Mouse (Mus musculus) heart, embryonic 15.5 days (tissue): ENCODE results near the gene Fgfr3. TPM values are rescaled to one million over a fixed set of nuclear protein-coding genes. Genes with fewer than 3 reads are reported as not detected.
A peak's percentile ranks its signal among the peaks of the same experiment; 100 is the strongest.

Experiments used
- ATAC-seq: fragments of 200-750 bp; cut with Nextera tagmentation; replicated peaks from 2 replicates; pipeline ENCODE4 v1.8.0; 2017; ENCODE audit warnings: low read depth, moderate TSS enrichment; ENCODE audit not compliant: insufficient number of reproducible peaks, insufficient read depth, low FRiP score
- H3K27ac ChIP-seq: fragments of 300-500 bp; sonication (generic); 2 replicates; pipeline ENCODE4 v1.5.1; 2015; ENCODE audit warnings: mild to moderate bottlenecking, inconsistent platforms
- H3K27me3 ChIP-seq: fragments of 300-500 bp; sonication (generic); 2 replicates; pipeline ENCODE4 v1.6.1; 2015; ENCODE audit warnings: inconsistent platforms
- H3K36me3 ChIP-seq: fragments of 300-500 bp; sonication (generic); 2 replicates; pipeline ENCODE4 v1.6.1; 2015; ENCODE audit warnings: mild to moderate bottlenecking, inconsistent platforms
- H3K4me1 ChIP-seq: fragments of 300-500 bp; sonication (generic); replicated peaks from 2 replicates; pipeline ENCODE4 v1.6.1; 2015; ENCODE audit warnings: inconsistent platforms
- H3K4me2 ChIP-seq: fragments of 300-500 bp; sonication (generic); 2 replicates; pipeline ENCODE4 v1.6.1; 2015; ENCODE audit warnings: inconsistent platforms, mild to moderate bottlenecking, moderate library complexity
- H3K4me3 ChIP-seq: fragments of 300-500 bp; sonication (generic); 2 replicates; pipeline ENCODE4 v1.5.1; 2015; ENCODE audit warnings: mild to moderate bottlenecking, inconsistent platforms
- H3K9ac ChIP-seq: fragments of 300-500 bp; sonication (generic); 2 replicates; pipeline ENCODE4 v1.6.1; 2015; ENCODE audit warnings: mild to moderate bottlenecking, inconsistent platforms
- H3K9me3 ChIP-seq: fragments of 300-500 bp; sonication (generic); replicated peaks from 2 replicates; pipeline ENCODE4 v1.6.1; 2016; ENCODE audit warnings: inconsistent platforms
- WGBS: fragments of 180-500 bp; shearing (Covaris S2); methylation state at CpG from one replicate; pipeline ENCODE4 v1.1.7; 2015; ENCODE audit warnings: mixed read lengths; 5-methylcytosine and 5-hydroxymethylcytosine counted together
- polyA plus RNA-seq: library from polyadenylated mRNA; unstranded; fragments of >200 nt; fragmentation: Nextera tagmentation; extraction: Ambion mirVana; gene quantifications from 2 replicates; pipeline ENCODE4 v1.2.1, GENCODE M21; 2015

Fgfr3 gene
- polyA plus RNA-seq, 1 experiment from 2014 or later: 4.0 TPM

- H3K9ac ChIP-seq: no peak overlapping the region
- H3K4me1 ChIP-seq: peaks cover 39% of the 10 kb centered on the region
- H3K4me3 ChIP-seq: no peak overlapping the region
- whole genome bisulfite sequencing: 56% methylated on average over 14 of the region's 14 CpGs
- ATAC-seq: no peak
- H3K4me2 ChIP-seq: no peak overlapping the region
- H3K27ac ChIP-seq: peak overlapping the region; percentile 39
- no peaks in the 10 kb centered on the region for H3K9me3 ChIP-seq
- no peaks in the 10 kb centered on the region for H3K27me3 ChIP-seq
- no peaks in the 10 kb centered on the region for H3K36me3 ChIP-seq
These were observed 32.9 kb upstream of the Fgfr3 start for GRCm38 (mm10) chr5:33688278-33689220.

GRCm38 (mm10) chr5:33689221-33689844 is 32.1 kb upstream of the Fgfr3 start:
- H3K36me3 ChIP-seq: no peaks in the 10 kb centered on the region
- no peak; the same call in 1 of the 2 replicates for ATAC-seq
- no peak overlapping the region for H3K4me3 ChIP-seq
- H3K9ac ChIP-seq: 0 out of 2 replicates have a peak overlapping the region, but pooled peaks have one; percentile 5
- no peak overlapping the region for H3K4me2 ChIP-seq
- H3K27ac ChIP-seq: peak overlapping the region; percentile 39
- H3K27me3 ChIP-seq: peaks cover 7% of the 10 kb centered on the region
- peaks cover 35% of the 10 kb centered on the region for H3K4me1 ChIP-seq
- no peaks in the 10 kb centered on the region for H3K9me3 ChIP-seq
- 60% methylated on average over 20 of the region's 20 CpGs for WGBS

GRCm38 (mm10) chr5:33689852-33690645 is 31.4 kb upstream of the Fgfr3 start:
- WGBS: 73% methylated on average over 11 of the region's 11 CpGs
- Histone ChIP-seq H3K27me3 (peaks cover 11% of the 10 kb centered on the region), H3K4me1 (peaks cover 40% of the 10 kb centered on the region), H3K27ac (peak overlapping the region; percentile 35; the same call in 1 of the 2 replicates), H3K9me3 (no peaks in the 10 kb centered on the region), H3K4me2 (no peak overlapping the region), H3K9ac (0 out of 2 replicates have a peak overlapping the region, but pooled peaks have one; percentile 5), H3K36me3 (no peaks in the 10 kb centered on the region), H3K4me3 (no peak overlapping the region)
- peak; percentile 57 for ATAC-seq

- Histone ChIP-seq H3K9me3 (no peaks in the 10 kb centered on the region), H3K4me1 (peaks cover 49% of the 10 kb centered on the region), H3K9ac (peak overlapping the region; percentile 22; the same call in 1 of the 2 replicates), H3K36me3 (no peaks in the 10 kb centered on the region), H3K4me3 (peak overlapping the region; percentile 18; the same call in 1 of the 2 replicates), H3K4me2 (peak overlapping the region; percentile 50), H3K27me3 (peaks cover 29% of the 10 kb centered on the region), H3K27ac (peak overlapping the region; percentile 24; the same call in 1 of the 2 replicates)
- ATAC-seq: peak; percentile 28; the same call in 1 of the 2 replicates
- 9% methylated on average over 24 of the region's 24 CpGs for WGBS
These were observed 29.1 kb upstream of the Fgfr3 start for GRCm38 (mm10) chr5:33692393-33692792.

- no peak for ATAC-seq
- Histone ChIP-seq H3K27me3 (peaks cover 41% of the 10 kb centered on the region), H3K36me3 (no peaks in the 10 kb centered on the region), H3K9me3 (no peaks in the 10 kb centered on the region), H3K4me2 (no peak overlapping the region), H3K4me3 (no peak overlapping the region), H3K27ac (no peak overlapping the region), H3K4me1 (peaks cover 45% of the 10 kb centered on the region), H3K9ac (no peak overlapping the region)
- WGBS: 83% methylated on average over 9 of the region's 9 CpGs
These were observed 27.0 kb upstream of the Fgfr3 start for GRCm38 (mm10) chr5:33694461-33694847.

- Histone ChIP-seq H3K9ac (peak overlapping the region; percentile 63), H3K9me3 (no peaks in the 10 kb centered on the region), H3K4me1 (peaks cover 45% of the 10 kb centered on the region), H3K27me3 (peaks cover 46% of the 10 kb centered on the region), H3K4me3 (peak overlapping the region; percentile 52), H3K36me3 (no peaks in the 10 kb centered on the region), H3K27ac (peak overlapping the region; percentile 8; the same call in 1 of the 2 replicates), H3K4me2 (peak overlapping the region; percentile 91)
- 4% methylated on average over 67 of the region's 71 CpGs for WGBS
- peak; percentile 43; the same call in 1 of the 2 replicates for ATAC-seq
These were observed 26.4 kb upstream of the Fgfr3 start for GRCm38 (mm10) chr5:33694848-33695717.

GRCm38 (mm10) chr5:33695718-33696121 is 25.8 kb upstream of the Fgfr3 start:
- H3K4me3 ChIP-seq: peak overlapping the region; percentile 52
- H3K27ac ChIP-seq: peak overlapping the region; percentile 8; the same call in 1 of the 2 replicates
- peaks cover 49% of the 10 kb centered on the region for H3K27me3 ChIP-seq
- 10% methylated on average over 24 of the region's 24 CpGs for WGBS
- peak overlapping the region; percentile 91 for H3K4me2 ChIP-seq
- peak; percentile 29; the same call in 1 of the 2 replicates for ATAC-seq
- no peaks in the 10 kb centered on the region for H3K36me3 ChIP-seq
- no peaks in the 10 kb centered on the region for H3K9me3 ChIP-seq
- H3K4me1 ChIP-seq: peaks cover 50% of the 10 kb centered on the region
- peak overlapping the region; percentile 63 for H3K9ac ChIP-seq

- Histone ChIP-seq H3K36me3 (no peaks in the 10 kb centered on the region), H3K27ac (no peak overlapping the region), H3K9ac (no peak overlapping the region), H3K9me3 (no peaks in the 10 kb centered on the region), H3K4me1 (peaks cover 50% of the 10 kb centered on the region), H3K4me3 (no peak overlapping the region), H3K27me3 (peaks cover 54% of the 10 kb centered on the region), H3K4me2 (no peak overlapping the region)
- whole genome bisulfite sequencing: 80% methylated on average over 5 of the region's 5 CpGs
- no peak for ATAC-seq
These were observed 25.0 kb upstream of the Fgfr3 start for GRCm38 (mm10) chr5:33696430-33696829.

- peaks cover 54% of the 10 kb centered on the region for H3K27me3 ChIP-seq
- no peak overlapping the region for H3K9ac ChIP-seq
- H3K4me2 ChIP-seq: no peak overlapping the region
- no peak for ATAC-seq
- H3K27ac ChIP-seq: no peak overlapping the region
- H3K4me1 ChIP-seq: peaks cover 43% of the 10 kb centered on the region
- no peaks in the 10 kb centered on the region for H3K9me3 ChIP-seq
- H3K36me3 ChIP-seq: no peaks in the 10 kb centered on the region
- no peak overlapping the region for H3K4me3 ChIP-seq
- 79% methylated on average over 1 of the region's 1 CpGs for WGBS
These were observed 23.9 kb upstream of the Fgfr3 start for GRCm38 (mm10) chr5:33697534-33697933.

GRCm38 (mm10) chr5:33697947-33698512 is 23.4 kb upstream of the Fgfr3 start:
- Histone ChIP-seq H3K4me1 (peaks cover 38% of the 10 kb centered on the region), H3K27me3 (peaks cover 54% of the 10 kb centered on the region), H3K4me2 (no peak overlapping the region), H3K9ac (no peak overlapping the region), H3K9me3 (no peaks in the 10 kb centered on the region), H3K4me3 (no peak overlapping the region), H3K27ac (no peak overlapping the region), H3K36me3 (no peaks in the 10 kb centered on the region)
- 41% methylated on average over 13 of the region's 13 CpGs for WGBS
- ATAC-seq: no peak
